Mouse (Mus musculus): ENCODE data around the gene Optc.

Gene Optc

GRCm38 (mm10) chr1:133918088-133918470 is 10.3 kb upstream of the Optc start:
- DNase-seq (ENCODE audit: low spot score), result no peak

DNA sequence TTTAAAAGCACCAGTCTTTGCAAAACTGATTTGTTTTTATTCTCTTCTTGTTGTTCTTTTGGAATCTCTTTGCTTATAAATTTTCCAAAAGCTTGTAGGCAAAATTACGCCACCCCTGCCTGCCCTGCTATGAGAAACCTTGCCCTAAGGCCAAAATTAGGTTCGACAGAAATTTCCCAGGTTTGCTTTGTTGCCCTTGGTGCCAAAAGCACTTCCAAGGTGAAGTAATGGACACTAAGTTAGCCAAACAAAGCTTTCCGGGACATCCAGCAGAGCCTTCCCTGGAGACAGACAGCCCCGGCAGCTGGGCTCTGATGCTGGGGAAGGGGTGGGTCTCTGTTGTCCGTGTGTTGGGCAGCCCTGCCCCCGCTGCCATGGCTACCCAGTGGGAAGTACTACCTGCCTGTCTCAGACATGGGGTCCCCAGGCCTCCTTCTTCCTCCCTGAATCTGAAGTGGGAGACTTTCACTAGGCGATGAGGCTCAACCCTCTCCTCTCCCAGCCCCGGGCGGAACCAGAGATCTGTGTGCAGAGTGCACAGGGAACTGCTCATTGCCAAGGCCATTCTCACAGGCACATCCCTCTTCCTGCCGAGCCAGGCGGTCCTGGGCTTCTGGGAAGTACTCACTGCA is 9.8 kb upstream of the Optc start:
- DNase-seq (ENCODE audit: low spot score), result no peak

- no peak for DNase-seq (ENCODE audit: low spot score)
Observed at GRCm38 (mm10) chr1:133915723-133916355, 8.0 kb upstream of the Optc start.

GRCm38 (mm10) chr1:133915115-133915514 is 7.3 kb upstream of the Optc start:
- DNase-seq (ENCODE audit: low spot score), result no peak

- no peak for DNase-seq (ENCODE audit: low spot score)
Observed at GRCm38 (mm10) chr1:133913018-133913417, 5.2 kb upstream of the Optc start.

- DNase-seq (ENCODE audit: low spot score), result no peak
Observed at GRCm38 (mm10) chr1:133911456-133911855, 3.7 kb upstream of the Optc start.

DNA sequence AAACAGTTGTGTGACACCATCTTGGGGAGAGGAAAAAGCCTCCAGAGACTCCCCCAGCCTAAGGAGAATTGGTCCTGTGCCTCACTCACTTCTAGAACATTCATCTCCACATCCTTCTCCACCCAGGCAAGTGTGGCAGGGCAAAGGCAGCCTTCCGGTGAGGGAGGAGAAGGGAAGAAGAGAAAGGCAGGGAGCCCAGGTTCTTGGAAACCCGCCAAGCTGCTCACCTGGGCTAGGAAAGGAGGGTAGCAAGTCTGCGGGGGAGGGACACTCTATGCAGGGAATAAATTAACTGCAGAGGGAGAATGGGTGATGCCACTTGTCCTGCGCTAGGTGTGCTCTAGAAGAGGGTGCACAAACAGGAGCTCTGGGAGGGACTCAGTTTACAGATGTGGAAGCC is 3.2 kb upstream of the Optc start:
- no peak for DNase-seq (ENCODE audit: low spot score)

DNA sequence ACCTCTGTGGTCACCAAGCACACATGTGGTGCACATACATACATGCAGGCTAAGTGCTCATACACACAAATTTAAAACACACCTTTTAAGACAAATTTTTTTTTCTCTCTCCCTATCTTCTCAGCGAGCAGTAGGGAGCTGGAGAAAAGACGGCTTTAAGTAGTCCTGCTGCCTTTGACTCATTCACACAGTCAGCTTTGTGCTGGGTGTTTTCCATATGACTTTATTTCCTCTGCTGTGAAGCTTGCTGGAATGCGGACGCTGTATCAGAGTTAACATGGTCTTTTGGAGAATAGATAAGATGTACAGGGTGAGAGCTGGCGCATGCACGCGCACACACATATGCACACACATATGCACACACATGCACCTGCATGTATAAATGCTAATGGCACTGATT is 2.3 kb upstream of the Optc start:
- no peak for DNase-seq (ENCODE audit: low spot score)

- no peak for DNase-seq (ENCODE audit: low spot score)
Observed at GRCm38 (mm10) chr1:133908659-133909575, 1.1 kb upstream of the Optc start.

- DNase-seq (ENCODE audit: low spot score), result no peak
Observed at GRCm38 (mm10) chr1:133906420-133906819, 1.4 kb downstream of the Optc start.

GRCm38 (mm10) chr1:133900825-133901224 is 7.0 kb downstream of the Optc start:
- no peak for DNase-seq (ENCODE audit: low spot score)

- no peak for DNase-seq (ENCODE audit: low spot score)
Observed at GRCm38 (mm10) chr1:133899043-133899542, 8.7 kb downstream of the Optc start.

GRCm38 (mm10) chr1:133897293-133897692 is 10.5 kb downstream of the Optc start:
- no peak for DNase-seq (ENCODE audit: low spot score)

DNA sequence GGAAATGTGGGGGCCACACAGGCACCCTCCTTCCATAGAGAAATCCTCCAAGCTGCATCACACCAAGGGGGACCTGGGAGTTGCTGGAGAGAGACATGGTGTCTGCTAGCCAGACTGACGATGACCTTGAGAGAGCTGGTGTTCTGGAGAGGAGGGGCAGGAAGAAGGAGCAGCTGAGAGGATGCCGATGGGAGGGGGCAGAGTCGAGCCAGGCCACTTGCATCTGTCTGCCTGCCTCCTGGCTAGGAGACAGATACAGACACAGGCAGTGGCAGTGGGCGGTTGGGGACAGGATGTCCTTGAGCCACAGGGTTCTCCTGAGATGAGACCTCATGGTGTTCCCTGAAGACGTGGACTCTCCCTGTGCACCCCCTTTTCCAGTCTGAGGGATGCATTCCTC is 16.3 kb downstream of the Optc start:
- DNase-seq (ENCODE audit: low spot score), result peak; percentile 60

GRCm38 (mm10) chr1:133889949-133890598 is 17.7 kb downstream of the Optc start:
- DNase-seq (ENCODE audit: low spot score), result no peak

- DNase-seq (ENCODE audit: low spot score), result no peak
Observed at GRCm38 (mm10) chr1:133887538-133888250, 20.1 kb downstream of the Optc start.

DNA sequence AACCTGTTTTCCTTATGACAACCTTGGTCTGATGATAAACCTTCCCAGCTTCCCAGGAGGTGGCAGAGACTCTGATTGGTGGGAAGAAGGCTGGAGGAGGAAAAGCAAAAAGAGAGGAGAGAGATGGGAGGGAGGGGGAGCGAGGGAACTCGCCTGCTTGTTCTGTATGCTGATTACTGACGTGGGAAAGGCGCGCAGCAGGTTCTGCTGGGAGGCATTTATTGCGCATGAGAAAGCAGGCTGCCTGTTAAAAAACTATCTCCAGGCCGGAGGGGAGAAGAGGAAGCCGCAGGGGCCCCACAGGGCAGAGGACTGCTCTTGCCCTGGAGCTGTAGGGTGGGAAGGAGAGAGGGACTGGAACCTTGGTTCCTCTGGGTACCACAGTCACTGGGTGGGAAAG is 20.8 kb downstream of the Optc start:
- no peak for DNase-seq (ENCODE audit: low spot score)

DNA sequence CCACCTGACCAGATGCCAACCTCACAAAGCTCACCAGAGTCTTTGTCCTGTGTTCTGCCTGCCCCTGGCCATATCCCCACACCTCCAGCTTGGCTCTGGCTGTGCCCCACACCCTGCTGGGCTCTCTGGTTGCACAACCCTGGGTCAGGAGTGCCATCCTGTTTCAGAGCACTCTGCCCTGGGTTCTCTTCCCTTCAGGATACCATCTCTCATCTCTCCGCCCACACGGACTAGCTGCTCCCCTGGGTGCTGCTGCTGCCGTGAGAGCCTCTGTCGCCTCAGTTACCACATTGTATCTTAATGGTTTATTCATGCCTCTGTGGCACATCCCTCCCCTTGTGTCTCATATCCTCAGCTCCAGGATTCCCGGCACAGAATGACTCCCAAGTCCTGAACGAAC is 21.4 kb downstream of the Optc start:
- no peak for DNase-seq (ENCODE audit: low spot score)

GRCm38 (mm10) chr1:133885811-133886210 is 22.0 kb downstream of the Optc start:
- no peak for DNase-seq (ENCODE audit: low spot score)

DNA sequence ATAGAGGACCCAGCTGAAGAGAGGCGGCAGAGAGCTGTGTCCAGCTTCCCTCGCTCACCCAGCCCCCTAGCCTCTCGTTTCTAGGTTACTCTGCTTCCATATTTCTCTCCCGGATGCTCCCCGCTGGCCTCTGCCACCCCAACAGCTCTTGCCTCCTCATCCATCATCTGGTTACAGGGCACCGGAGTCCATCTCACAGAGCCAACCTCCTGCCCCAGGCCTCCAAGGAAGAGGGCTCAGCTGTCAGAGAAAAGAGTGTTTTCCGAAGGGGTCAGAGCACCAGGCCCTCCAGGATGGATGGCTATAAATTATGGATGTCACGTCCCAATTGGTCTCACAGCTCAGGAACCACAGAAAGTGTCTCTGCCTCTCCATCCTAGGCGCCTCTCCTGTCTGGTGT is 23.1 kb downstream of the Optc start:
- no peak for DNase-seq (ENCODE audit: low spot score)

DNA sequence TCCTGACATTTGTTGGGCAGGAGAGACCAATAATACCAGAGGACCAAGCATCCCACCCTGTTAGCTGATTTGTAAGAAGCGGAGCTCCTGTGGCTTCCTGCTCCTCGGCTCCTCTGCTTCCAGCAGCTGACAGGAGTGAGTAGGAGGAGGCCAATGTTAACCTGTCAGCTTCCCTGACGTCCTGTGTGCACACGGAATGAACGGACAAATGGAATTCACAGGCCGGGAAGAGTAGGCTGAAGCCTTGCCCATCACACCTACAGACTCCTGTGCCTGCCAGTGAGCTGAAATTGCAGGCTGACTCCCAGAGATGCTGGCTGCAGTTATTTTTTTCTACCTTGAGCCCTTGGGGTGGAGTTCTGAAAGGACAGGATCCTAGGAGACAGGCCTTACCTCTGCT is 23.7 kb downstream of the Optc start:
- no peak for DNase-seq (ENCODE audit: low spot score)

Data from yolk sac, embryonic 10.5 days (tissue).